Mouse (Mus musculus) thymus, postnatal 36 days (tissue): Measurements from ENCODE around the gene Olfr98.
"Not testable (repeated sequence)": the region's sequence is repeated elsewhere in the genome, so short reads cannot be mapped to it uniquely, and the experiment has no call there.

Source experiments
- DNase-seq, 2 experiments: peaks; one replicate each; pipeline ENCODE4 v3.0.0; 2022; ENCODE audit warnings: mixed read lengths in 2 of 2

Gene Olfr98

GRCm38 (mm10) chr17:37263626-37264025 is at the start of gene Olfr98:
Olfr98 (minus strand) TSS chr17:37263749.
- DNase-seq, result no peak

GRCm38 (mm10) chr17:37310146-37310699 is 46.7 kb upstream of the Olfr98 start:
- DNase-seq, result no peak

GRCm38 (mm10) chr17:37308483-37308882 is 44.9 kb upstream of the Olfr98 start:
- no peak for DNase-seq

GRCm38 (mm10) chr17:37304213-37304612 is 40.7 kb upstream of the Olfr98 start, which contains the start of gene Olfr101:
Olfr101 (minus strand) TSS chr17:37304313.
- no peak for DNase-seq

- DNase-seq, result no peak
These were observed 19.8 kb upstream of the Olfr98 start, which contains the start of gene Olfr99 for GRCm38 (mm10) chr17:37283360-37283759. Olfr99 (minus strand) TSS chr17:37283460.

- DNase-seq, result no peak
These were observed 16.8 kb upstream of the Olfr98 start for GRCm38 (mm10) chr17:37280331-37280730.

GRCm38 (mm10) chr17:37276573-37276972 is 13.0 kb upstream of the Olfr98 start:
- DNase-seq, result no peak

- no peak for DNase-seq
These were observed 12.2 kb upstream of the Olfr98 start for GRCm38 (mm10) chr17:37275626-37276248.

- peak; percentile 67 to 76 for DNase-seq
These were observed 7.1 kb upstream of the Olfr98 start for GRCm38 (mm10) chr17:37270702-37271092.

GRCm38 (mm10) chr17:37270058-37270701 is 6.6 kb upstream of the Olfr98 start, which contains the start of gene H2-M3:
H2-M3 (plus strand) TSS chr17:37270220.
- peak; percentile 88 to 95 for DNase-seq

GRCm38 (mm10) chr17:37250544-37250943 is 13.0 kb downstream of the Olfr98 start:
- DNase-seq, result peak; percentile 19 to 28

- no peak for DNase-seq
These were observed 14.1 kb downstream of the Olfr98 start for GRCm38 (mm10) chr17:37249460-37249859.

- peak; percentile 53 to 61 for DNase-seq
These were observed 16.8 kb downstream of the Olfr98 start for GRCm38 (mm10) chr17:37246715-37247114.

GRCm38 (mm10) chr17:37242198-37242597 is 21.4 kb downstream of the Olfr98 start:
- DNase-seq, result no peak

GRCm38 (mm10) chr17:37237230-37237629 is 26.3 kb downstream of the Olfr98 start, which contains the start of gene Olfr97:
Olfr97 (minus strand) TSS chr17:37237330.
- not testable (repeated sequence) for DNase-seq

- DNase-seq, result no peak
These were observed 41.7 kb downstream of the Olfr98 start for GRCm38 (mm10) chr17:37221879-37222278.

GRCm38 (mm10) chr17:37219846-37220245 is 43.7 kb downstream of the Olfr98 start, which contains the start of gene Olfr96:
Olfr96 (plus strand) TSS chr17:37220146.
- no peak for DNase-seq

- no peak for DNase-seq
These were observed 45.1 kb downstream of the Olfr98 start for GRCm38 (mm10) chr17:37218486-37218885.

- DNase-seq, result no peak
These were observed 50.5 kb downstream of the Olfr98 start, which contains the start of gene Olfr95 for GRCm38 (mm10) chr17:37213018-37213417. Olfr95 (minus strand) TSS chr17:37213118.
